23 mouse cellular contexts compared by ENCODE assay signal in genomic region chr13:109695098-109695497, GRCm38 (mm10).
DNase-seq lines count a peak whose midpoint lies in the region; ATAC-seq and TF ChIP-seq lines count a peak whose summit lies in the region.
"Had no signal": no experiment of that assay in that cellular context is flagged by ENCODE, and none has a peak within 500 bp of the region (broad histone marks: within the 10 kb centered on the region; RNA-seq: fewer than 3 reads in every experiment).

No protein-coding gene starts in this region.

- TF ChIP-seq EP300 in lung, postnatal 0 days (IDR thresholded peaks at IDR 0.05): no peak
- TF ChIP-seq EP300 in stomach, postnatal 0 days (optimal IDR thresholded peaks at IDR 0.05): no peak

- no peak for TF ChIP-seq POLR2A in cerebellum, adult 2 months (IDR thresholded peaks at IDR 0.05; ENCODE audit: borderline replicate concordance, insufficient read depth, low read length)

- 0 out of 2 replicates have a peak overlapping the region, but pooled peaks have one; percentile 1 for H3K27ac ChIP-seq in kidney, embryonic 15.5 days
- H3K27ac ChIP-seq in lung, postnatal 0 days (ENCODE audit: low read length): no peak overlapping the region
- peak overlapping the region; percentile 69 for H3K27ac ChIP-seq in intestine, postnatal 0 days (ENCODE audit: low read depth, low read length)
- no peak overlapping the region for H3K27ac ChIP-seq in stomach, postnatal 0 days (replicated peaks)
- H3K27ac ChIP-seq in cerebellum, adult 2 months (ENCODE audit: insufficient read depth, low read length): no peak overlapping the region
- H3K27ac ChIP-seq: forebrain, embryonic 12.5 days; heart, adult 2 months; heart, embryonic 15.5 days; hindbrain, embryonic 10.5 days; hindbrain, postnatal 0 days; limb, embryonic 15.5 days; neural tube, embryonic 13.5 days had no signal

- no peak overlapping the region for H3K4me2 ChIP-seq in kidney, embryonic 15.5 days
- H3K4me2 ChIP-seq in lung, postnatal 0 days (replicated peaks; ENCODE audit: low read depth, low read length): no peak overlapping the region
- H3K4me2 ChIP-seq in intestine, postnatal 0 days (replicated peaks; ENCODE audit: low read depth): peak overlapping the region; percentile 21; the same call in 1 of the 2 replicates
- H3K4me2 ChIP-seq in stomach, postnatal 0 days (replicated peaks; ENCODE audit: low read depth): no peak overlapping the region
- H3K4me2 ChIP-seq: forebrain, embryonic 12.5 days; heart, embryonic 15.5 days; limb, embryonic 15.5 days; midbrain, embryonic 11.5 days; neural tube, embryonic 13.5 days had no signal

- no peaks in the 10 kb centered on the region for H3K27me3 ChIP-seq in kidney, embryonic 15.5 days
- H3K27me3 ChIP-seq in lung, postnatal 0 days (replicated peaks; ENCODE audit: insufficient read depth, low read length): no peaks in the 10 kb centered on the region
- no peaks in the 10 kb centered on the region for H3K27me3 ChIP-seq in intestine, postnatal 0 days (replicated peaks; ENCODE audit: control insufficient read depth, insufficient read depth, low read length)
- H3K27me3 ChIP-seq in stomach, postnatal 0 days (ENCODE audit: control insufficient read depth, insufficient read depth, low read length): no peaks in the 10 kb centered on the region
- no peaks in the 10 kb centered on the region for H3K27me3 ChIP-seq in cerebellum, adult 2 months (ENCODE audit: control insufficient read depth, insufficient read depth, low read length)
- H3K27me3 ChIP-seq: forebrain, embryonic 12.5 days; heart, embryonic 15.5 days; limb, embryonic 15.5 days; neural tube, embryonic 13.5 days; Patski had no signal

- no peaks in the 10 kb centered on the region; the same call in 1 of the 2 replicates for H3K36me3 ChIP-seq in kidney, embryonic 15.5 days
- H3K36me3 ChIP-seq in lung, postnatal 0 days (ENCODE audit: insufficient read depth, low read length): no peaks in the 10 kb centered on the region
- no peaks in the 10 kb centered on the region for H3K36me3 ChIP-seq in intestine, postnatal 0 days (ENCODE audit: control insufficient read depth, insufficient read depth)
- no peaks in the 10 kb centered on the region for H3K36me3 ChIP-seq in stomach, postnatal 0 days (ENCODE audit: control insufficient read depth, insufficient read depth, low read length)
- H3K36me3 ChIP-seq: forebrain, embryonic 12.5 days; heart, embryonic 15.5 days; hindbrain, embryonic 10.5 days; limb, embryonic 15.5 days; neural tube, embryonic 13.5 days had no signal

- no peak overlapping the region for H3K9ac ChIP-seq in kidney, embryonic 15.5 days
- no peak overlapping the region for H3K9ac ChIP-seq in lung, postnatal 0 days (replicated peaks; ENCODE audit: low read depth)
- no peak overlapping the region for H3K9ac ChIP-seq in intestine, postnatal 0 days (ENCODE audit: low read depth, low read length)
- no peak overlapping the region for H3K9ac ChIP-seq in stomach, postnatal 0 days (ENCODE audit: low read length)
- H3K9ac ChIP-seq: forebrain, embryonic 12.5 days; heart, embryonic 15.5 days; limb, embryonic 15.5 days; neural tube, embryonic 13.5 days had no signal

- 40% methylated on average over 6 of the region's 6 CpGs for WGBS in kidney, embryonic 15.5 days
- WGBS in lung, postnatal 0 days: 52% methylated on average over 6 of the region's 6 CpGs
- 25% methylated on average over 6 of the region's 6 CpGs for WGBS in intestine, postnatal 0 days
- 62% methylated on average over 6 of the region's 6 CpGs for WGBS in stomach, postnatal 0 days
- WGBS in cerebellum, adult 2 months: 90% methylated on average over 6 of the region's 6 CpGs

- ATAC-seq in kidney, embryonic 15.5 days (replicated peaks; ENCODE audit: low FRiP score): peak; percentile 73; the same call in 1 of the 2 replicates
- no peak for ATAC-seq in lung, postnatal 0 days
- ATAC-seq in intestine, postnatal 0 days: peak; percentile 89
- peak; percentile 89 for ATAC-seq in stomach, postnatal 0 days (ENCODE audit: low FRiP score, low TSS enrichment)
- ATAC-seq: hindbrain, postnatal 0 days; Patski had no signal

- no peak for DNase-seq in kidney, adult 8-10 months
- peak; percentile 24 for DNase-seq in lung, postnatal 0 days (ENCODE audit: low spot score)
- DNase-seq in lung, postnatal 4 days: no peak
- no peak for DNase-seq in stomach, postnatal 0 days (ENCODE audit: low spot score)
- no peak for DNase-seq in natural killer cell, adult 2 months (ENCODE audit: low spot score in 2 of 2)
- DNase-seq in cerebellum, adult 2 months: no peak
- DNase-seq: adrenal gland, postnatal 10 days; cerebellum, postnatal 14 days; embryo, embryonic 11 days; gastrocnemius, postnatal 14 days; heart, adult 2 months; lung, adult 2 months; thymus, adult 2 months had no signal

- peaks cover 23% of the 10 kb centered on the region for H3K4me1 ChIP-seq in kidney, embryonic 15.5 days
- no peaks in the 10 kb centered on the region for H3K4me1 ChIP-seq in lung, postnatal 0 days (ENCODE audit: insufficient read depth, low read depth, low read length)
- H3K4me1 ChIP-seq in intestine, postnatal 0 days (replicated peaks; ENCODE audit: control insufficient read depth, insufficient read depth, low read length): no peaks in the 10 kb centered on the region
- H3K4me1 ChIP-seq in stomach, postnatal 0 days (replicated peaks; ENCODE audit: control insufficient read depth, insufficient read depth): no peaks in the 10 kb centered on the region
- no peaks in the 10 kb centered on the region; the same call in 1 of the 2 replicates for H3K4me1 ChIP-seq in cerebellum, adult 2 months (ENCODE audit: control insufficient read depth, insufficient read depth, low read length)
- H3K4me1 ChIP-seq: forebrain, embryonic 12.5 days; hindbrain, embryonic 10.5 days; limb, embryonic 15.5 days had no signal

- H3K9me3 ChIP-seq in kidney, embryonic 15.5 days (replicated peaks): no peaks in the 10 kb centered on the region
- H3K9me3 ChIP-seq in lung, postnatal 0 days (ENCODE audit: low read length): no peaks in the 10 kb centered on the region
- no peaks in the 10 kb centered on the region for H3K9me3 ChIP-seq in intestine, postnatal 0 days (ENCODE audit: control insufficient read depth)
- H3K9me3 ChIP-seq in stomach, postnatal 0 days (ENCODE audit: control insufficient read depth, low read length): no peaks in the 10 kb centered on the region
- H3K9me3 ChIP-seq: forebrain, embryonic 12.5 days; heart, embryonic 15.5 days; hindbrain, embryonic 10.5 days; limb, embryonic 15.5 days had no signal

- H3K4me3 ChIP-seq in kidney, embryonic 15.5 days (replicated peaks): no peak overlapping the region
- no peak overlapping the region for H3K4me3 ChIP-seq in lung, postnatal 0 days (ENCODE audit: low read depth, low read length)
- no peak overlapping the region for H3K4me3 ChIP-seq in intestine, postnatal 0 days (ENCODE audit: low read depth, low read length)
- no peak overlapping the region for H3K4me3 ChIP-seq in stomach, postnatal 0 days (ENCODE audit: low read depth, low read length)
- no peak overlapping the region for H3K4me3 ChIP-seq in cerebellum, adult 2 months (replicated peaks; ENCODE audit: insufficient read depth, low read depth, low read length)
- H3K4me3 ChIP-seq: forebrain, embryonic 12.5 days; heart, adult 2 months; heart, embryonic 15.5 days; hindbrain, embryonic 10.5 days; limb, embryonic 15.5 days; neural tube, embryonic 13.5 days had no signal

- no peak for TF ChIP-seq CTCF in lung, postnatal 0 days (IDR thresholded peaks at IDR 0.05)
- TF ChIP-seq CTCF in intestine, postnatal 0 days (IDR thresholded peaks at IDR 0.05; ENCODE audit: low read depth): no peak
- TF ChIP-seq CTCF in stomach, postnatal 0 days (IDR thresholded peaks at IDR 0.05; ENCODE audit: low read depth): no peak
- TF ChIP-seq CTCF in cerebellum, adult 2 months (IDR thresholded peaks at IDR 0.05; ENCODE audit: borderline replicate concordance, insufficient read depth, low read depth, low read length): no peak

Comparison
In these comparisons a context has a peak if more than half of its experiments do, and no peak if none do; other contexts are left out.
1. H3K27ac ChIP-seq: peak in kidney, embryonic 15.5 days (single experiment) and intestine, postnatal 0 days (single experiment); none in lung, postnatal 0 days (single experiment), stomach, postnatal 0 days (single experiment) and cerebellum, adult 2 months (single experiment).